Comparison of ENCODE assay signal across 8 mouse cellular contexts in genomic region chr12:117586124-117586523, GRCm38 (mm10).
A peak's percentile ranks its signal among the peaks of the same experiment; 100 is the strongest.
DNase-seq lines count a peak whose midpoint lies in the region; ATAC-seq lines count a peak whose summit lies in the region.

No protein-coding gene starts in this region.

- no peaks in the 10 kb centered on the region for H3K36me3 ChIP-seq in heart, embryonic 10.5 days
- no peaks in the 10 kb centered on the region for H3K36me3 ChIP-seq in lung, embryonic 16.5 days (ENCODE audit: control insufficient read depth, insufficient read depth, low read length)

- WGBS in heart, embryonic 10.5 days = 45% methylated on average over 1 of the region's 1 CpGs
- 26% methylated on average over 1 of the region's 1 CpGs for WGBS in lung, embryonic 16.5 days

- H3K9me3 ChIP-seq in heart, embryonic 10.5 days = no peaks in the 10 kb centered on the region
- H3K9me3 ChIP-seq in lung, embryonic 16.5 days (ENCODE audit: control insufficient read depth, low read length) = no peaks in the 10 kb centered on the region

- no peaks in the 10 kb centered on the region for H3K27me3 ChIP-seq in heart, embryonic 10.5 days (ENCODE audit: insufficient read depth, poor library complexity, severe bottlenecking)
- H3K27me3 ChIP-seq in lung, embryonic 16.5 days (ENCODE audit: control insufficient read depth, insufficient read depth, low read depth, low read length) = no peaks in the 10 kb centered on the region

- DNase-seq in CD4-positive, CD25-positive, alpha-beta regulatory T cell, adult 2 months (ENCODE audit: low read depth, low spot score) = peak; percentile 78
- DNase-seq in T-cell, adult 2 months (ENCODE audit: low spot score) = peak; percentile 50
- peak; percentile 88 for DNase-seq in heart, embryonic 10.5 days (ENCODE audit: low spot score)
- DNase-seq in layer of hippocampus, adult 11-12 months (ENCODE audit: low spot score) = peak; percentile 82
- DNase-seq in right cerebral cortex, postnatal 36 days (ENCODE audit: low spot score in 2 of 2) = peak; percentile 46 to 56
- DNase-seq in urinary bladder, postnatal 36 days (ENCODE audit: low spot score in 2 of 2) = peak; percentile 74 to 80

- 0 out of 2 replicates have a peak, but pooled peaks cover 8% of the 10 kb centered on the region for H3K4me1 ChIP-seq in heart, embryonic 10.5 days
- no peaks in the 10 kb centered on the region for H3K4me1 ChIP-seq in lung, embryonic 16.5 days (replicated peaks; ENCODE audit: control insufficient read depth, insufficient read depth, low read length)

- H3K4me2 ChIP-seq in lung, embryonic 16.5 days (ENCODE audit: low read depth, low read length) = no peak overlapping the region

- H3K9ac ChIP-seq in lung, embryonic 16.5 days (ENCODE audit: low read length) = no peak overlapping the region

- no peak overlapping the region for H3K27ac ChIP-seq in heart, embryonic 10.5 days
- no peak overlapping the region for H3K27ac ChIP-seq in lung, embryonic 16.5 days (ENCODE audit: low read length)

- no peak overlapping the region for H3K4me3 ChIP-seq in heart, embryonic 10.5 days
- H3K4me3 ChIP-seq in lung, embryonic 16.5 days (ENCODE audit: low read length) = no peak overlapping the region

- ATAC-seq in common myeloid progenitor, adult 5-6 weeks (replicated peaks; ENCODE audit: low read depth, poor library complexity, severe bottlenecking) = peak; percentile 98
- ATAC-seq in lung, embryonic 16.5 days (ENCODE audit: low read depth) = peak; percentile 57; the same call in 1 of the 2 replicates
